8 mouse cellular contexts compared by ENCODE assay signal in genomic region chrX:140062135-140062975, GRCm38 (mm10). TPM values are rescaled to one million over a fixed set of nuclear protein-coding genes. Genes with fewer than 3 reads are reported as not detected.
DNase-seq lines count a peak whose midpoint lies in the region; ATAC-seq and TF ChIP-seq lines count a peak whose summit lies in the region.

Gene Nup62cl (minus strand): TSS chrX:140062712.
Gene Pih1h3b (plus strand): TSS chrX:140062879.

- no peak for TF ChIP-seq CTCF in kidney, postnatal 0 days (IDR thresholded peaks at IDR 0.05; ENCODE audit: low read depth)

- H3K27me3 ChIP-seq in embryonic facial prominence, embryonic 15.5 days, result peaks cover 21% of the 10 kb centered on the region
- peaks cover 17% of the 10 kb centered on the region for H3K27me3 ChIP-seq in heart, embryonic 15.5 days
- peaks cover 5% of the 10 kb centered on the region for H3K27me3 ChIP-seq in kidney, postnatal 0 days (ENCODE audit: insufficient read depth, low read length)

- DNase-seq in ES-E14 (ENCODE audit: low read depth, low spot score), result peak; percentile 72
- DNase-seq in adrenal gland, postnatal 14 days, result peak; percentile 84
- DNase-seq in kidney, postnatal 0 days (ENCODE audit: low spot score), result peak; percentile 51
- peak; percentile 59 for DNase-seq in lung, postnatal 36 days
- peak; percentile 12 for DNase-seq in right cerebral cortex, postnatal 14 days
- no peak for DNase-seq in spleen, postnatal 36 days (ENCODE audit: low spot score in 2 of 2)

- WGBS in embryonic facial prominence, embryonic 15.5 days, result 26% methylated on average over 64 of the region's 64 CpGs
- WGBS in heart, embryonic 15.5 days, result 19% methylated on average over 62 of the region's 64 CpGs
- WGBS in kidney, postnatal 0 days, result 36% methylated on average over 64 of the region's 64 CpGs

- H3K9me3 ChIP-seq in ES-E14 (ENCODE audit: control insufficient read depth, insufficient read depth, low read depth, low read length), result no peaks in the 10 kb centered on the region
- H3K9me3 ChIP-seq in embryonic facial prominence, embryonic 15.5 days (replicated peaks), result no peaks in the 10 kb centered on the region
- no peaks in the 10 kb centered on the region; the same call in 1 of the 2 replicates for H3K9me3 ChIP-seq in heart, embryonic 15.5 days (replicated peaks)
- peaks cover 4% of the 10 kb centered on the region for H3K9me3 ChIP-seq in kidney, postnatal 0 days (replicated peaks; ENCODE audit: low read length)

- peak within 1 kb of the TSS; percentile 84 to 87 for H3K4me3 ChIP-seq in ES-E14 (ENCODE audit: insufficient read depth in 1 of 2, low read depth in 1 of 2, low read length in 2 of 2, poor library complexity in 1 of 2, severe bottlenecking in 1 of 2)
- peak within 1 kb of the TSS; percentile 42 for H3K4me3 ChIP-seq in embryonic facial prominence, embryonic 15.5 days (replicated peaks)
- H3K4me3 ChIP-seq in heart, embryonic 15.5 days, result peak within 1 kb of the TSS; percentile 49
- peak within 1 kb of the TSS; percentile 33 for H3K4me3 ChIP-seq in kidney, postnatal 0 days (replicated peaks; ENCODE audit: low read depth, low read length)

- H3K36me3 ChIP-seq in ES-E14 (ENCODE audit: control insufficient read depth, insufficient read depth, low read length, poor library complexity, severe bottlenecking), result no peaks in the 10 kb centered on the region
- no peaks in the 10 kb centered on the region for H3K36me3 ChIP-seq in embryonic facial prominence, embryonic 15.5 days
- no peaks in the 10 kb centered on the region for H3K36me3 ChIP-seq in heart, embryonic 15.5 days
- no peaks in the 10 kb centered on the region for H3K36me3 ChIP-seq in kidney, postnatal 0 days (ENCODE audit: insufficient read depth, low read length)

- in situ Hi-C loops in ES-E14 (cut with MboI; ENCODE audit: low sequenced_read_pairs in 2 of 2, unreplicated experiment in 2 of 2), result no loop called here

- H3K4me2 ChIP-seq in embryonic facial prominence, embryonic 15.5 days (replicated peaks), result peak within 1 kb of the TSS; percentile 49
- peak within 1 kb of the TSS; percentile 66 for H3K4me2 ChIP-seq in heart, embryonic 15.5 days
- H3K4me2 ChIP-seq in kidney, postnatal 0 days (ENCODE audit: low read length), result peak within 1 kb of the TSS; percentile 51

- H3K9ac ChIP-seq in ES-E14 (ENCODE audit: insufficient read depth, low read depth, low read length, poor library complexity, severe bottlenecking), result peak within 1 kb of the TSS; percentile 83
- no peak within 1 kb of the TSS for H3K9ac ChIP-seq in embryonic facial prominence, embryonic 15.5 days
- no peak within 1 kb of the TSS for H3K9ac ChIP-seq in heart, embryonic 15.5 days
- no peak within 1 kb of the TSS for H3K9ac ChIP-seq in kidney, postnatal 0 days (ENCODE audit: low read depth, low read length)

- H3K27ac ChIP-seq in ES-E14 (ENCODE audit: insufficient read depth, low read depth, low read length, poor library complexity, severe bottlenecking), result peak within 1 kb of the TSS; percentile 43; the same call in 1 of the 2 replicates
- H3K27ac ChIP-seq in embryonic facial prominence, embryonic 15.5 days (replicated peaks), result no peak within 1 kb of the TSS
- no peak within 1 kb of the TSS for H3K27ac ChIP-seq in heart, embryonic 15.5 days
- no peak within 1 kb of the TSS for H3K27ac ChIP-seq in kidney, postnatal 0 days

- ATAC-seq in embryonic facial prominence, embryonic 15.5 days (ENCODE audit: insufficient number of reproducible peaks, low FRiP score, low TSS enrichment, low read depth), result peak; percentile 54
- peak; percentile 50; the same call in 1 of the 2 replicates for ATAC-seq in heart, embryonic 15.5 days (replicated peaks; ENCODE audit: insufficient number of reproducible peaks, insufficient read depth, low FRiP score, low read depth)
- peak; percentile 92 for ATAC-seq in kidney, postnatal 0 days (replicated peaks; ENCODE audit: low FRiP score, low read depth)

- no peaks in the 10 kb centered on the region for H3K4me1 ChIP-seq in ES-E14 (ENCODE audit: control insufficient read depth in 2 of 2, insufficient read depth in 2 of 2, low read length in 2 of 2, poor library complexity in 1 of 2)
- H3K4me1 ChIP-seq in embryonic facial prominence, embryonic 15.5 days, result peaks cover 5% of the 10 kb centered on the region; the same call in 1 of the 2 replicates
- 0 out of 2 replicates have a peak, but pooled peaks cover 4% of the 10 kb centered on the region for H3K4me1 ChIP-seq in heart, embryonic 15.5 days (replicated peaks)
- H3K4me1 ChIP-seq in kidney, postnatal 0 days (replicated peaks; ENCODE audit: insufficient read depth, low read length), result no peaks in the 10 kb centered on the region

TF ChIP-seq in ES-E14, 5 proteins besides CTCF, POLR2A, EP300 and RAD21:
- TF ChIP-seq ZNF384 (IDR thresholded peaks at IDR 0.05; ENCODE audit: low read depth, low read length), result no peak
- no peak for TF ChIP-seq MAFK (IDR thresholded peaks at IDR 0.05; ENCODE audit: insufficient read depth, low read depth, low read length)
- TF ChIP-seq HCFC1 (IDR thresholded peaks at IDR 0.05; ENCODE audit: borderline replicate concordance, insufficient read depth, low read length), result no peak
- no peak for TF ChIP-seq ZC3H11A (IDR thresholded peaks at IDR 0.05; ENCODE audit: borderline replicate concordance, low read depth, low read length)
- TF ChIP-seq CHD2 (IDR thresholded peaks at IDR 0.05; ENCODE audit: low read depth, low read length), result no peak

RNA-seq across cellular contexts. Expression of gene Nup62cl, which starts in this region (rescaled TPM):
- 62.8 and 112 TPM in 2 replicates for total RNA-seq in ES-E14 (2012; rRNA removed)
- 9.9 and 13.7 TPM in 2 replicates for total RNA-seq in adrenal gland, postnatal 14 days (2021)
- polyA plus RNA-seq in embryonic facial prominence, embryonic 15.5 days (2015; fragmentation: Nextera tagmentation; extraction: Ambion mirVana), result 1.8 and 2.5 TPM in 2 replicates
- polyA plus RNA-seq in heart, embryonic 15.5 days (2015; fragmentation: Nextera tagmentation; extraction: Ambion mirVana), result 0.78 and 1.1 TPM in 2 replicates
- 0.91 and 1.4 TPM in 2 replicates for polyA plus RNA-seq in kidney, postnatal 0 days (2015; fragmentation: Nextera tagmentation; extraction: Ambion mirVana)

RNA-seq across cellular contexts. Expression of gene Pih1h3b, which starts in this region (rescaled TPM):
- not detected in 2 replicates for total RNA-seq in ES-E14 (2012; rRNA removed)
- total RNA-seq in adrenal gland, postnatal 14 days (2021), result not detected in 2 replicates
- 0.14 and 0.67 TPM in 2 replicates for polyA plus RNA-seq in embryonic facial prominence, embryonic 15.5 days (2015; fragmentation: Nextera tagmentation; extraction: Ambion mirVana)
- not detected in 2 replicates for polyA plus RNA-seq in heart, embryonic 15.5 days (2015; fragmentation: Nextera tagmentation; extraction: Ambion mirVana)
- polyA plus RNA-seq in kidney, postnatal 0 days (2015; fragmentation: Nextera tagmentation; extraction: Ambion mirVana), result not detected in 2 replicates

Comparison
In these comparisons a context has a peak if more than half of its experiments do, and no peak if none do; other contexts are left out.
1. DNase-seq: peak in ES-E14 (single experiment), adrenal gland, postnatal 14 days (single experiment), kidney, postnatal 0 days (single experiment), lung, postnatal 36 days (single experiment) and right cerebral cortex, postnatal 14 days (single experiment); none in spleen, postnatal 36 days (0 of 2).
2. H3K4me3 ChIP-seq: peak in every context shown above with its lines; median percentile 86 in ES-E14; 49 in heart, embryonic 15.5 days; 42 in embryonic facial prominence, embryonic 15.5 days; 33 in kidney, postnatal 0 days.
3. Peak in every context shown above with its lines, with median percentiles within 50 percentile points of each other: ATAC-seq and H3K4me2 ChIP-seq.